Mouse (Mus musculus): ENCODE measurements around the gene Tshr.
"Not testable (repeated sequence)": the region's sequence is repeated elsewhere in the genome, so short reads cannot be mapped to it uniquely, and the experiment has no call there.

Tshr gene

DNA sequence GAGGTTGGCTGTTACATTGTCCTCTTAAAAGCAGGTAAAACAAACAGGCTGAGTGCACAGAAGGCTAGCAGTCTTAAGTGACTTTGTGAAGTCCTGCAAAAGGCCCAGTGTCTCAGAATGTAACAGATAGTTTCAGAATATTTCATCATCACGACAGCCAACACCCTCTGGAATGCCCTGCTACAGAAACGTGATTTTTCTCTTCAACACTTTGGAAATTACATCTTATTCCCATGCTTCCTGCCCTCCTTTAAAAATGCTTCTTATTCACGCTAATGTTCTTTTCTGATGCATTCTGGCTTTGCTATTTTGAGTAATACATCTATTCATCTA is 111.8 kb downstream of the Tshr start:
- no peak for DNase-seq (ENCODE audit: low spot score in 2 of 2)

DNA sequence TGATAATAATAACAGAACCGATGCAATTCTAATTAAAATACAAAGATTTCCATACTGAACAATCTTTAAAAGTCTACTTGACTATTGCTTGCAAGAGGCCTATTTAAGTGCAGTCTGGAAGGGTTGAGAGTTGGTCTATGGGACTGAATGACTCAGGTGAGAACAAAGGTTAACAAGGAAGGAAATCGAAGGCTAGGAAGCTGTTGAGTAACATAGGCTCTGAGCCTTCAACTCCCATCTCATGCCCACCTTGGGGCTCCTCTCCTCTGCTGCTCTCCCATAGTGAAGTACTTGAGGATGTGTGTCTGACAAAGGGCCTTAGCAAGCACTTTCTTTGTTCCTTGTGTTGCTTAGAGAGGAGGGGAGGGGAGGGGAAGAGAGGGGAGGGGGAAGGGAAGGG is 116.1 kb downstream of the Tshr start:
- DNase-seq (ENCODE audit: low spot score in 2 of 2) = no peak

DNA sequence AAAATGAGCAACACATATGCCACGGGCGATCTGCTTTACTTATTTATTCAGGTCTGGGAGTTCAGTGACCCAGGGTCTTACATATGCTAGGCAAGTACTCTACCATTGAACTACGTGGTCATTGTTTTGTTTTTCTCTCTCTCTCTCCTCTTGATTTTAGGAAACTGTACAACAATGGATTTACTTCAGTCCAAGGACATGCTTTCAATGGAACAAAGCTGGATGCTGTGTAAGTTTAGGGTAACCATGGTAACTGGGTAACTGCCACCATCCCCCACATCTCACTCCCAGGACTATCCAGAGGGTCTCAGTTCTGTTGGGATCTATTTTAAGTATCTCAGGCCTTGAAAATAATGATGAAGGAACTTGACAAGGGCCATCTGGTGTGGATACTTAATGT is 127.4 kb downstream of the Tshr start:
- DNase-seq (ENCODE audit: low spot score in 2 of 2) = no peak

DNA sequence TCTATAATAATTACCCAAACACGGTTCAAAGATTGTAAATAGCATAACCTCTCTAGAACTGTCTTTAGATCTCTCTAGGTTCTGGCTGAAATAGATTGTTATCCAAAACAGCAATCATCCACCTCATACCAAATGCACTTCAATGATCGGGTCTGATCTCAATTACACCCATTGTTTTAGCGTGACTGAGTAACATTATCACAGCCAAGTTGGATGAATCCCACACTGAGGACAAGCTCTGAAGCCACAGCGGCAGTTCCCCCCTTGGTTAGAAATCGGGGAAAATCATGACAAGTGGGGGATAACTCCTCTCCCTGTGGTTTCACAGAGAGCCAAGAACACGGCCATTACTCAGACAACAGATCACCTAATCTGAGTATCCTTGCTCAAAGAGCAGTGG is 129.6 kb downstream of the Tshr start:
- DNase-seq (ENCODE audit: low spot score in 2 of 2) = no peak

DNA sequence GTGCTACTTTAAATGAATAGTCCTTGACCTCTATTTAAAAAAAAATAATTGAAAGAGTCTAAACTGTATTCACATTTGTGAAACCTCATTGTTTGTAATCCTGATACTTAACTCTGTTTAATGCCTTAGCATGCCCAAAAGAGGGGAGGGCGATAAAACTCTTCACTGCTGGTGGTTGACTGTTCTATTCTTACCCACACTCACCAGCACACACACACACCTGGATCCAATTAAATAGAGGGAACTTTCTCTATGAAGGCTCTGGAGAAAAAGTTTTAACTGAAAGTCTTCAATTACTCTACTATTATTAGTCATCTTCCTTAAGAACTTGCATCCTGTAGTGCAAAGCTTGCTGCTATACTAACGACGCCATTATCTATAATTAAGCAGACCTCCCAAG is 133.4 kb downstream of the Tshr start:
- DNase-seq (ENCODE audit: low spot score in 2 of 2) = no peak

DNA sequence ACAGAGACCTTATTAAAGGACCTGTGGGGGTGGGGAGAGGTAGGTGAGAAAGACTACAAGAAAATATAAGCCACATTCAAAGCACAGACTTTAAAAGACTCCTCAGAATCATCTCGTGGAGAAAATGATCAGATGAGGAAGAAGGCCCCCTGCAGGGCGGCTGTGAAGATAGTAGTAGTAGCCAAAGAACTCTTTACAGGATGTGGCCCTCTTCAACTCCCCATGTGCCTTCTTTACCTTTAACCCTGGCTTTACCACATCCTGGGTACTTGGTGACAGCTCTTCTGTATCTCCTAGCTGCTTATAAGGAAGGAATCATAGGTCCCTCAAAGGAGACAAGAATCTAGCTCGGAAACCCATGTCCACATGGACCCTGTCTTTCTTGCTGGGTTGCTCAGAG is 139.3 kb downstream of the Tshr start:
- no peak for DNase-seq (ENCODE audit: low spot score in 2 of 2)

DNA sequence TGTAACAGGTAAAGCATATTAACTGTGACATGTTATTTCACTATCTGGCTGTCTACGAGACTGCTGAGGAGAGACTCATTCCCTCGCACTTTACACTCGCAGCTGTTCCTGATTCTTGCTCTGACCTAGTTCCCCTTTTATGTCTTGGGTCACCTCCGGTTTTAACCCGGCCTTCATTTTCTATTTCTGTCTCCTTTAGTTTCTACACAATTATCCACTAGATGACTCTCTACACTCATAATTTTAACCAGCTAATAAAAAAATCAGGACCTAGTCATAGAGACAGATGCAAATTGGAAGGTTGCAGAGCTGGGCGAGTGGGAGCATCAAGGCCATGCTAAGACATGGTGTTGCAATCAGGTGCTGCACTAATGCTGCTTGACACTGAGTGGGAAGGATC is 150.2 kb downstream of the Tshr start:
- DNase-seq (ENCODE audit: low spot score in 2 of 2) = no peak

DNA sequence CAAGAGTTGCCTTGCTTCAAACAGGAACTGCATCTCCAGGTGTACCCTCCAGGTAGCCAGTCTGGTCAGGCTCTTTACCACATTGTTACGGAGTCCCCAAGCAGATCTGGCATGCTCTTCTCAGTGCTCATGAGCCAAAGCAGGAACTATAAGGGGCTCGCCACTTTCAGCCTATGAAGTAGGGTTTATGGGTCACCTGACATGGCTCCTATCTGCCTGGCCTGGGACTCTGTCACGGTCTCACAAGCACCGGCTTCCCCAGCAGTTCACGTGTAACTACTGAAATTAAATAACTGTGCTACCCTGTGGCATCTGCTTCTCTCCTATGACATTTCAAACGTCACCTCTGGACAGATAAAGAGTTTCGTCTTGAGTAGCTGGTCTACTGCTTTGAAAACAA is 155.8 kb downstream of the Tshr start:
- DNase-seq (ENCODE audit: low spot score in 2 of 2) = no peak

DNA sequence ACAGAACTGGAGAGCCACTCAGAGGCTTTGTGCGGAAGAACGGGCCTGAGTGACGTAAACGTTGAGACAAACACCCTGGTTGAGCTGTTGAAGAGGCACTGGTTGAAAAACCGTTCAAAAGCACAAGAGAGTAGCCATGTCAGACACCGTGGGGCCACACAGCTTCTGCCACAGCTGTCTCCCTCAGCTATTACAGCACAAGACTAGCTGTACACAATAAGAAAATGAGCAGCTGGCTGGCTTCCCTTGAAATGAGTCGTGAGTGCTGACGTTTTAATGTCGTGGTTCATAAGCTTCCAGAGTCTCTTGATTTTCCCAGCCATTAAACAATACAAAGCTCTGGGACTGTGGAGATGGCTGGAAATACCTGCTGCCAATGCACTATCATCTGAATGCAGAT is 165.1 kb downstream of the Tshr start:
- DNase-seq (ENCODE audit: low spot score in 2 of 2) = no peak

DNA sequence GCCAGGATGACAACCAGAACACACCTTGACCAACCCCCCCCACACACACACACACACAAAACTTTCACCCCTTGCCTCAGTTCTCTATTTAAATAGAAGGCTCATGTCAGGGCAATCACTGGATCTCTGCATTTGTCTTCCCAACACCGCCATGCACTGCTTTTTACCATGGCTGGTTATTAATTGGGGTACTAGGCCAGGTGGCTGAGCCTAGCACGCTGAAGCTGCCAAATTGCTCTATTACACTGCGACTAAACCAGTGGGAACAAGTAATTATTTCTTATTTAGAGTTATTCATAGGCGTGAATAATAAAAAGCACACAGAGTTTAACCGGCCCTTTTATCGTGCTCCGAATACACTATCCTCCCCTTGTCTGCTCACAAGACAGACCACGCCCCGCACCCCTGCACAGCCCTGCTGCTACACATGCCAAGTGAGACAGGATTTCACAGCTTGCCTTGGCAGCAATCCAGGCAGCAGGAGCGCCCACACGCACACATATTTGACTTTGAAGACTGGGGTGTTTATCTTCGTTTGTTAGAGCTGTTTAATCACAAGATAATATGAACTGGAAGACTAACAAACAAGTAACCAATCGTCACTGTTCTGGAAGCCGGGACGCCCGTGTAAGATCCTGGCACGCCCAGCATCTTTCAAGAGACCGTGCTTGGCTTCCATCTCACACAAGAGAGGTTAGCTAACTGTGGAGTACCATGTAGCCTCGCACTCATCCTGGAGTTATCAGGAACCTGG is 167.6 kb downstream of the Tshr start:
- DNase-seq (ENCODE audit: low spot score in 2 of 2) = peak; percentile 34 to 64

DNA sequence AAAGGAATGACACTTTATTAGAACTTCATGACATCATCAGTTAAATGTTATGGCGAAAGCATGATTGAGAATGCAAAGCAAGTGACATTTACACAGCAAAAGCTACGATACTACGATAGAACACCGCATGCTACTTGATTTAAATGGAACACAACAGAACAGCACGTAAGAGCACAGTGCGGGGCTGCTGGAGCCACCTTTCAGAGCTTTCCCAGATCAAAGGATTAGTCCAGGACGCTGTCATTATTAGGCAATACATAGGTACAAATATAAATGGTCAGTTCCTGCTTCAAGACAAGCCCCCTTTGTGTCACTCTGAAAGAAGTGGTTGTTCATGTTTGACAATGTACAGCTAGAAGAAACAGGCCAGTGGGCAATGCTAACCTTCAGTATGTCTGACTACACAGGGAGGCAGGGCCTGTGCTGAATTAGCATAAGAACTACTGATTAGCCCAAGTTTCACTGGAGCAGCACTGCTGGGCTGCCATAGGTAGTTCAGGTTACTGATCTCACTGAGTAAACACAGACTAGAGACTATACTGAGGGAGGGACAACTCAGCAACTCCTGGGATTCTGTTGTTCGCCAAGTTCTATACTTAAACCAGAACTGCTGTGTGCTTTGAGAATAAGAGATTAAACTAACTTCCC is 173.1 kb downstream of the Tshr start:
- not testable (repeated sequence) for DNase-seq (ENCODE audit: low spot score in 2 of 2)

DNA sequence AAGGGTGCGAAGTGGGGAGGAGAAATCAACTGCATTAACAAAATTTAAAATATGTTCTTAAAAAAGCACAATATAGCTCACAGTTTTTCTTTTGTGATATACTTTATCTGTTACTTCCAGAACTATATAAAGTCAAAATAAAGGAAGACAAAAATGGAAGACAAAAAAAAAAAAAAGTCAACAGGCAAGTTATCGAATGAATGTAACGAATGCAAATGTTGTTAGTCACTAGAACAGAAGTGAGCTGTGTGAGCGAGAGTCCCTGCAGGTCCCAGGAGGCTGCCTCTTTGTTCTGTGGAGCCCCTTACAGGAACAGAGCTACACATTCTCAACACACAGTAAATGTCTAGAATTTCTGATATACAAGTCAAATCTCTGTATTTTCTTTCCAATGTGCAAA is 173.8 kb downstream of the Tshr start:
- not testable (repeated sequence) for DNase-seq (ENCODE audit: low spot score in 2 of 2)

DNA sequence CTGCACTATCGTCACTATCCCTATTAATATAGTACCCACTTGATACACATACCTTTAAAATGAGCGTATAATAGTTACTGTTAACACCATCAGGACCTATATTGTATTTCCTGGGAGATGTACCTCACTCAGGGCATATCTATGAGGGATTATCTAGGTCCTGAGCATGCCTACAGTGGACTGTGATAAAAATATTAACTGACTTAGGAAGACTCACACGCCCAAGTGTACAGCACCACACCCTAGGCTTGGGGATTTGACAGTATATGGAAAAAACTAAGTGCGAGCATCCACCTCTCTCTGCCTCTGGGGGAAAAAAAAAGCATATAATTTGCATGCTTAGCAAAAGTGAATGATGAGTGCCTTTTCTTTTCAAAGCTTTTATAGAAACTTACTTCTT is 182.8 kb downstream of the Tshr start:
- DNase-seq (ENCODE audit: low spot score in 2 of 2) = no peak

DNA sequence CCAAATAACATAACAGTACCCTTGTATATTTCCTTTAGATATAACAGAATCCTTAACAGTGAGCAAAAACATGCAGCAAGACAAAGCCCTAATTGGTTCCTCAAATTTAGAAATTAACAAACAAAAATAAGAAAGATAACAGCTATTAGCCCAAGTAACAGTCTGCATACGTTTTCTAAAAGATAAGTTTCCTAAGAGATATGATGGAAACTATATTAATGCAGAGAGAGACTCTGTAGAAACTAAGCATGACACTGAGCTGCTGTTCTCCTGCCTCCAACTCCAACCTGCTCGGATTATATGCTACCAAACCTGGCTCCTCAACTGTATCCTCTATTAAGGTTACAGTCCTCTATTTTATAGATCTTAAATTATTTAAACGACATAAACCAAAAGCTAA is 184.9 kb downstream of the Tshr start:
- DNase-seq (ENCODE audit: low spot score in 2 of 2) = no peak

DNA sequence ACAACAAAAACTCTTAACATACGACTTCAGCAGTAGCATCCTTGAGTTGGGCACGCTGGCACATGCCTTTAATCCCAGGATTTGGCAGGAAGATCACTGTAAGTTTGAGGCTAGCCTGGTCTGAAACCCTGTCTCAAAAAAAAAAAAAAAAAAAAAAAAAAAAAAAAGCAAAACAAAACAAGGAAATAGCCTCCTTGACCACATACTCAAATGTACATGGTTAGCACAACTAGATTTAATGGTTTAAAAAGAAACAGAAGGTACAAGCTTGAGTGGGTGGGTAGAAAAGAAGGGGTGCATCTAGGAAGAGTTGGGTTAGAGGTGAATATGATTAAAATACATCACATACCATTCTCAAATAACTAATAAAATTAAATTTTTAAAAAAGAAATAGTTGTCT is 187.3 kb downstream of the Tshr start:
- DNase-seq (ENCODE audit: low spot score in 2 of 2) = no peak

DNA sequence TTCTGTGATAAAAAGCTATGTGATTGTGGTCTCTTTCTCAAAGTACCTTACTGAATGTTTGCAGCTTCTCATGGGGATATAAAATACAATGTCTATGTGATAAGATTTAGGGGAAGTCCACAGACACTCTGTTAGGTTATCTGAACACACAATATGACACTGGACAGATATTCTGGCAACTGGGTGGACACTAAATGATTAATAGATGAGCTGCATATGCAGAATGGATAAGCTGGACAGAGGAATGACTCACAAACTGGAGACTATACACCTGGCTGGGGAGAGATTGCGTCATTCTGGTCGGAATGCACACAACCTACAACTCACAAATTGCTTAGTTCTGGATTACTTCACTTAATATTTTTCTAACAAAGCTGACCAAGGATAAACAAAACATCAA is 195.3 kb downstream of the Tshr start:
- no peak for DNase-seq (ENCODE audit: low spot score in 2 of 2)

DNA sequence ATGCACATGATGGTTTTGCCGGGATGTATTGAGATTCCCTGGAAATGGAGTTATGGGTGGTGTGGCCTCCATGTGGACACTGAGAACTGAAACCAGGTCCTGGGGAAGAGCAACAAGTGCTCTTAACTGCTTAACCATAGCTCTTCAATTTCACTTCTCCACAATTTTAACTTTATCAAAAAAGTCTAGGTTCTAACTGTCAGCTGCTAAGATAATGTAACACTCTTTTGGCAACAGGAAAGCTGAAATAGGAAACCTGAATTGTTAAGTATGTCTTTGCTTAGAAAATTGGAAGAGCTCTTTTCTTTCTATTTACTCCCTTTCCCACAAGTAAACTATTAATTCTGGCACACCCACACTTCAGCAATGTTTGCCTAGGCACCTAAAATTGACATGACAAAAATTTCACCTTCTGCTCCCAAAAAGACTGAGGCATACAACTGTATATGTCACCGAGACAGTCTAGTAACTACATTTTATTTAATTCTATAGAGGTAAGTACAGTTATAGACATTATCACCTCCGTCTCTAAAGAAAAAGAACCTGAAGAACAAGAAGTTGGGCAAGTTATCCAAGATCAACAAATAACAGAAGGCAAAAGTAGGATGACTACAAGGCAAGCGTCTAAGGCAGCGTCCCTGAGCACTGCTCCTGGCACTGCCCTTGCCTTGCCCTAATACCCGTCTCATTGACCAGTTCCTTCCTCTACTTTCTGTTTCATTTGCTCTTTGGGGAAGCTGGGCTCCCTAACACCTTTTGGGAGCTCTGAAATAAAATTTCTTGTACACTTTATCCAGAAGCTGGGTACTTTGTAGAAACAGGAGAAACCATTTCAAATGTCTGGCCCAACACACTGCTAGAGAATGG is 197.1 kb downstream of the Tshr start:
- DNase-seq (ENCODE audit: low spot score in 2 of 2) = no peak

DNA sequence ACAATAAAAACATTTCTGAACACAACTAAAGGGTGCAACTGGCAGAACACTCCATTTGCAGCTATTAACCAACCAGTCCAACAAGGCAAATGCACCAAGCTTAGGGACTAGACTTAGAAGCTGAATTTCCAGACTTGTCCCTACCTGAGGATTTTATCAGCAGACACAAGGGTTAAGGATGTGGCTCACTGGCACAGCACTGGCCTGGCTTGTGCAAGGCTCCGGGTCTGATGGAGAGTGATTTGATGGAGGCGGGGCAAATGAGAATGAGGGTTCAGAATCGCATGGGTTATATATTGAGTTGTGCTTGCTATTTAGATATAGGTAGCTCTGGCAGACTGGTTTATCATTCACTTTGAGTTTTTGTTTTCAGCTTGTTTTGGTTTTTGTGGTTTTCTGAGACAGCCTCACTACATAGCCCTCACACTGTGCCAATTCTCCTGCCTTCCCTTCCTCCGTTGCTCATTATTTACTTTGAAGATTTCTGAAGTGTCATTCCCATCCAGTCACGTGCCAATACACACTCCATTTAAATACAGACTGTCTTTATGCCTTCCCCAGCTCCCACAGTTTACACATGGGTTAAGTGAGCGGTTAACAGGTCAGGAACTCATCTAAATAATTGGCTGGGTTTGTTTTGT is 198.1 kb downstream of the Tshr start:
- DNase-seq (ENCODE audit: low spot score in 2 of 2) = no peak

DNA sequence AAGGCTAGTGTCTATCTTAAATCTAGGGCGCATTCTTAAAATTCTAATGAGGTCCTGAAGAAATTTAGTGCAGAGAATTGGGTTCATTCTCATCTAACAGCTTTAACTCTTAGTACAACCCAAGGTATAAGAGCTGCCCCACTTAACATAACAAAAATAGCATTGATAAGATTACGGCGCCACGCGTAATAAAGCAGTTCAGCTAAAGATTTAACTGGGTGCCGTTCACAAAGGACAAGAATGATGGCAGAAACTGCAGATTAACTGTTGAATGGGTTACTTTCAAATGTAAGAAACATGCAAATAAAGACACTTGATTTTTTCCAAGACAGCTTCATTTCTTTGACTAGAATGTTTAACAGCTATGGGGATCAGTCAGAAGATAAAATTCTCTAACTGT is 199.0 kb downstream of the Tshr start:
- DNase-seq (ENCODE audit: low spot score in 2 of 2) = no peak

DNA sequence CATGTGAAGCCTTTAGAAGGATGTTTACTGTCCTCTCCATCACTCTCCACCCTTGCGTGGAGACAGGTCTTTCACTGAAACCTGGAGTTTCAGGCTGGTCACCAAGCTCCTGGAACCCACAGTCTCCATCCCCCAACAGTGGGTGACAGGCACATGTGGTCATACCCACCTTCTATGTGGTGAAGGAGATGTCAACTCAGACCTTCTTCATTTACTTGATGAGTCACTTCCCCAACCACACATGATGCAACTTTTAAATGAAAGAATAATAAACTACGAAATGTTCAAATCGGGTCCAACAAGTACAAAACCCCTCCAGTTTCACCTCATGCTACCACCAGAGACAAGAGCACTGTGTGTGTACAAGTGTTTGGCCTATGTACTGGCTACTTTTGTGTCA is 200.8 kb downstream of the Tshr start:
- no peak for DNase-seq (ENCODE audit: low spot score in 2 of 2)

DNA sequence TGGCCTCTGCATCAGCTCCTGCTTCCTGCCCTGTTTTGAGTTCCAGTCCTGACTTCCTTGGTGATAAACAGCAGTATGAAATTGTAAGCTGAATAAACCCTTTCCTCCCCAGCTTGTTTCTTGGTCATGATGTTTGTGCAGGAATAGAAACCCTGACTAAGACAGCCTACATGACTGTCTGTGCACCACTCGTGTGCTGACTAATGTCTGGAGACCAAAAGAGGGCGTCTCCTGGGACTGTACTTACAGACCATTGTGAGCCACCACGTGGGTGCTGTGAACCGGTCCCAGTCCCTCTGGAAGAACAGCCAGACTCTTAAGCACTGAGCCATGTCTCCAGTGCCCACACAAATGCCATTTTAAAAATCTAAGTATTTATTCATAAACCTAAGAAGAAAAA is 201.5 kb downstream of the Tshr start:
- DNase-seq (ENCODE audit: low spot score in 2 of 2) = not testable (repeated sequence)

DNA sequence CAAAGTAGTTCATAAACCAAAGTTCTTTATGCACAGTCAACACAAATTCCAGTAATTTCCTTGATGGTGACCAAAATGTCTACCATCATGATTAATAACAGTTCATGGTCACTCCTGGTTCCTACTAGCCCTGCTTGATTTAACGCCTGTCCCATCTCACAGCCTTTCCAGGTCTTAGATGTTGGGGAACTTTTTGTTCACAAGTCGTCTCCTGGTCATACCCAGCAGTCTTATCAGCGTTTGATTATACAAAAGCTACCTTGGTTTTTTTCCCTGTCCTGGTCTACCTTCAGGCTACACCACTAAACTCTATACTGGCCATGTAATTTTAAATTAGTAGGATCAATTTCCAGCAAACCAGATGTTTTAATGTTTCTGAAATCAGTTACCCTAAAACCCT is 202.7 kb downstream of the Tshr start:
- no peak for DNase-seq (ENCODE audit: low spot score in 2 of 2)

All from cerebellum, postnatal 4 days (tissue).